Mouse (Mus musculus) heart, postnatal 25 days (tissue): ENCODE measurements around the gene Myrip. TPM values are rescaled to one million over a fixed set of nuclear protein-coding genes. Genes with fewer than 3 reads are reported as not detected.
"Not testable (repeated sequence)": the region's sequence is repeated elsewhere in the genome, so short reads cannot be mapped to it uniquely, and the experiment has no call there.

Experiments used
- DNase-seq: peaks from one replicate; pipeline ENCODE4 v3.0.0; 2022; ENCODE audit warnings: low spot score
- intact Hi-C: fragments of 180-260 bp; cut with DNase I; formaldehyde crosslinking; loops from one replicate; pipeline ENCODE4 v1.15.1; 2025
- total RNA-seq, 2 experiments: library from RNA; stranded (reverse); gene quantifications; 2 replicates each; pipeline ENCODE4 v1.2.3; 2021

The Myrip gene
- total RNA-seq, 2 experiments from 2014 or later, result 4.5 to 4.8 TPM

DNA sequence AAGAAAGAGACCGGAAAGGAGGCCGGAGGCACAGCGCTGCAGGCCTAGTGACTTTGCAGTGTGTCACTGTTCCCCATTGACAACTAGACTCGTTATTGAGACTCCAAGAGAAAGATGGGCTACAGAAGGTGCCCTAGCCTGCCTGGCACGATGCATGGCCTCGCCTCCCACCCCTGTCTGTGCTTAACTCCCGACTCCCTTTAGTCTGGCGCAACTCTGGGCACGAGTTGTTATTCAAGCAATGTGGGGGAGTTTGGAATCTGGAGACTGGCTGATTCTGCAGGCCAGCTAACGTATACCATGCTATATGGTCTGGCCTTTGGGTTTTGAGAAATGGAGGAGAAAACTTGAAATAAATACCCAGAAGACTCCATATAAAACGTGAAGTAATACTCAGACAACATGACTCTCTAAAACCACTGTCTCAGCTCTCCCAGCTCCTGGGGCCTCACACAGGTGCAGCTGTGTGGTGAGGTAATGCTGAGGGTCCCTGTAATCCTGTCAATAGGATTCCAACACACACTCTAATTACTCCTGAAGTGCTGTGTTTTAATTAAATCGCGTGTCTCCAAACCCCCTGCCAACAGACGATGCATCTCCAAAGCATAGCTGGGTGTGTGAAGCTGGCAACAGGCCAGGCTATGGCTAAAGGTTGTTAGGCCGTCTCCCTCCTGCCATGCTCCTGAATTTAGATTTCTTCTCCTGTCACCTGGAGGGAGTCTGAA, 21.6 kb downstream of the Myrip start:
- DNase-seq, result no peak
- intact Hi-C loops, result no loop called here

DNA sequence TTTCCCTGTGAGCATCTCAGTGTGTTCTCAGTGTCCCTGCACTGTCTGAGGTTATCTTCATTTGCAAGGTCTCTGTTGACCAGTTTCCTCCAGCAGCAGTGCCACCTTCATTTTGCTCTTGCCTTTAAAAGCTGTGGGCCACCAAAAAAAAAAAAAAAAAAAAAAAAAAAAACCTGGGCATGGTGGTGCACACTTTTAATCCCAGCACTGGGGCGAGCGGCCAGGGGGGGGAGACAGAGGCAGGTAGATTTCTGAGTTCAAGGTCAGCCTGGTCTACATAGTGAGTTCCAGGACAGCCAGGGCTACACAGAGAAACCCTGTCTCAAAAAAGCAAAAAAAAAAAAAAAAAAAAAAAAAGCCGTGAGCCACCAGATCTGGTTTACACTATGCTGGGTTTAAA, 29.7 kb downstream of the Myrip start:
- intact Hi-C loops, DNase-seq: not testable (repeated sequence)

DNA sequence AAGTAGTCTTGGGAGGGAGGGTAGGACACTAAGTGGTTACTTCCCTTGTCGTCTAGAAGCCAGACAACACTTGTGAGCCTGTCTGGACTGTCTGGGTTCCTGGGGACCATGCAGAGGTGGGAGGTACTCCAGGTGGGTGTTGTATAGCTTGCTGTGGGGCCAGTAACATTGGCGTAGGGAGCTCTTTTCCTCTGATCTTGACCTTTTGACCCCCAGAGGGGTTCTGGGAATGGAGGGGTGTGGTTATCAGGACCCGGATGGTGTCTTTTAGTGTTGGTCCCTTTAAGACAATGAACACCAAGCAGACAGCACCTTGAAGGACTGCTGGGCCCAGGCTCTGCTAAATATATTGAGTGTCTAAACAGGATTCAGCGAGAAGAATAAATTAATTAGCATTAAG, 36.9 kb downstream of the Myrip start:
- DNase-seq, result no peak
- intact Hi-C loops, result no loop called here

DNA sequence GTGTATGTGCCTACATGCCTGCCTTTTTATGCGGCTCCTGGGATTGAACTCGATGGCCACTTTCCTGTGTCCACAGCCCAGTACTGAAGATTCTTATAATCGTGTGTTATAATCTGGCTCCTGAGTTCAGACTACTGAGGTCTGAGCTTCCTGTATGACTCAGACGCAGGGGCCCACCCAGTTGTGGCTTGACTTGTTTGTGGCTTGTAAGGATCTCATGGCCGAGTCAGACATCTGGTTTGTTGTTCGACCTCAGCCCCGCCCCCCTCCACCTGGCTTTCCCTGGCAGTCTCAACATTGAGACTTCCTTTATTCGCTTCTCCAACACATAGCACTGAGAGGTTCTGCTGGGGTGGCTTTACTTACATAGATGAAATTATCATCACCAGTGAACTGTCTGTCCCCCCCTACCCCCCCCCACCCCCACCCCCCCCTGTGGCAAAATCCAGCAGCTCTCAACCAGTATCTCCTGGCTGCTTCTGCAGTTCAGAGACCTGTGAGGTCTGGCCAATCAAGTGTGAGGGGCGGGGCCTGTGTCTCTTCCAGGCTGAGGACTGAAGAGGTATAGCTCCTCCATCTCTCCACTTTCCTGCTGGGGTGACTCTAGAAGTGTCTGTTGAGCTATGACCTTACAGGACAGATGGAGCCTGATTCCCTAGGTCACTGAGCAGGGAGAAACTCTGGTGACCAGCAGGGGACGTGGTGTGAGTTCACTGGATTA, 38.8 kb downstream of the Myrip start:
- DNase-seq, result peak; percentile 31
- intact Hi-C loops, result loop anchor here (5.0 kb wide), 1 partner anchor 38 kb away; the partner anchor contains the start of gene Myrip

DNA sequence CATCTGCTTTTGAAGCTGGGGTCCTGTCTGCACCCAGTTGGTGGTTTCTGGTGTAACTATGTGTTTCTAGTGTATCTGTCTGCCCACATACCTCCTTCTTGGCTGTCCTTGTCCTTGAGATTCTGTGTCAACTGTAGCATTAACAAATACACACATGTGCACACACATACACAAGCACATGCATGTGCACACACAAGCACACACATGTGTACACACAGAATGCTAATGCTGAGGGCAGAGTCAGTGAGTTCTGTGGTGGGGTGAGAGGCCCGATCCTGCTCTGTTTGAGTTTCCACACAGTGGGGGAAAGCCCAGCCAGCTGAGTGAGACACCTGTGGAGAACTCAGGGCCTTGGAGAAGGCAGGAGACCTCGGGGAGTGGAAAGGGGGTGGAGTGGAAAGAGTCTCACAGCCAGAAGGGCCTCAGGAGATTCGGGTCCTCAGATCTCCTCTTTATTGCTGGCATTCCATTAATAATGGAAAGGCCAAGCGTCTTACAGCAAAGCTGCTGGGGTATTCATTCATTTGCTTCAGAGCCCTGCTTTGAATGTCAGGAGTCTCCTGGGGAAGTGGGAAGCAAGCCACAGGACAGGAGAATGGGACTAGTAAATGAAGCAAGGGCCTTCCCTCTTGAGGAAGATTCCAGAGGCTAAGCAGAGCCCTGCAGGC, 41.9 kb downstream of the Myrip start:
- intact Hi-C loops, result loop anchor here (5.0 kb wide), 1 partner anchor 41 kb away; the partner anchor contains the start of gene Myrip
- no peak for DNase-seq

DNA sequence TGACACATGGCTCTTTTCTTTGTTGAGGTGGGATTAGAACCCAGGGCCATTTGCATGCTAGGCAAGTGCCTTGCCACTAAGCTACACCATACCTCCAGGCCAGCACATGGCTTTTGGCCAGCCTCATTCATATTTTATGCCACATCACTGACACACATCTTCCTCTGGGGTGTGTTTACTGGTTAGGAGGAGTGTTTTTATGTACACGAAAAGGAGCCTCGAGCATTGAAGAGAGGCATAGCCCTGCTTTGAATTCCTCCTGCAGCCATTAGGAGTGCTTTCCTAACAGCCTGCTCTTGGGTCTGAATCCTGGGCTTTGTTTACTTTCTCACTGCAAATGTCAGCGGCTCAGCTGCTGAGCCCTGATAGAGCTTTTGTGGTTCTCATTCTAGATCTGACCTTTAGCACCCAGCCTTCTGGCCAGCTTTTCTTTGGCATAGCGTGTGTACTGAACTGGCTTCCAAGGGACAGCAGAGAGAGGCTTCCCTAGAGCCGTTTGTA, 44.4 kb downstream of the Myrip start:
- intact Hi-C loops, result no loop called here
- DNase-seq, result peak; percentile 61

DNA sequence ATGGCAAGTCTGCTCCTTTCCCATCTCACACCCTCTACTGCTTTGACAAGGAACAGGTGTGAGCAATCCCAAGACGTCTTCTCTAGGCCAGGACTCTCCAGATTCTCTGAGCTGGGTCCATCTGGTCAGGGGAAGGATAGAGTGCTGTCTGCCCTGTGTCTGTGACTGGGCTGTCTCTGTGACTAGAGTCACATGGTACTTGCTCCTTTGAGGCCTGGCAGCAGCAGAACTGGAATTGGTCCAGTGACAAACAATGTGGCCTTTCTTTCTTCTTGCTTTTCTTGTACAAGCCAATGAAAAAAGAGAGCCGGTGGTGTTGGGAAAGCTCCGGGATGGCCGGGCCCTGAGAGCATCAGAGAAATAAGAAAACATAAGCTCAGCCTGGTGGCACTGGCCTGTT, 47.8 kb downstream of the Myrip start:
- intact Hi-C loops, result no loop called here
- peak; percentile 72 for DNase-seq

DNA sequence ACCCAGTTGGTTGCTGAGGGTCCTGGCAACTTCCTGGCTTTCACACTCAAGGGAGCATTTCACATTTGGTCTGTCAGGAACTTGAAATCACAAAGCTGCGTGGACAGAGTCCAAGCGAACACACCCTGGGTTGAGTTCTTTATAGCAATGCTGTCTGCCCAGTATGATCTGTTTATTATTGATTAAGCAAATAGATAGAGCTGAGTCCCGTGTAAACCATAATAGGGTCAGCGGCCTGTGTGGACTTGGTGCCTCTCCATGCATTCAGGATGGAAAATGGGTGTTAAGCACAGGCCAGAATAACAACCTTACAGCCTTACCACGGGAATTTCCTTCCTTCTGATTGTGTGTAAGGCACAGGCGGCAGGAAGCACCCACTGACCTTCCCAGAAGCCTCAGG, 49.0 kb downstream of the Myrip start:
- DNase-seq, result peak; percentile 47
- intact Hi-C loops, result no loop called here

DNA sequence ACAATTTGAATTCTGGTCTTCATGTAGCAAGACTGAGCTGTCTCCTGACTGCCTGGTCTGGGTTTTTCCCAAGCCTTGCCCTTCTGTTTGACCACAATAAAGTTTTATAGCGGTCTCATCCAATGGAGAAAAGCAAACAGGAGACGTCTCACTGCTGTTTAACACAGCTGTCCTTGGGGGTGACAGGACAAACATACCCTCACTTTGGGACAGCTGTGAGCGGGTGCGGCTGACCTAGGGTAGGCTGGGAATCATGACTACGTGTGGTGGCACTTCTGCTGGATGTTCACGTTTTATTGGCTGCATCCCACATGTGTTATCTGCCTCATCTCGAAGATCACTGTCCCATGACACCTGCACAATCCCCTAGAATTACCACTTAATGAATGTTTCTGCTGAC, 49.7 kb downstream of the Myrip start:
- intact Hi-C loops, result no loop called here

DNA sequence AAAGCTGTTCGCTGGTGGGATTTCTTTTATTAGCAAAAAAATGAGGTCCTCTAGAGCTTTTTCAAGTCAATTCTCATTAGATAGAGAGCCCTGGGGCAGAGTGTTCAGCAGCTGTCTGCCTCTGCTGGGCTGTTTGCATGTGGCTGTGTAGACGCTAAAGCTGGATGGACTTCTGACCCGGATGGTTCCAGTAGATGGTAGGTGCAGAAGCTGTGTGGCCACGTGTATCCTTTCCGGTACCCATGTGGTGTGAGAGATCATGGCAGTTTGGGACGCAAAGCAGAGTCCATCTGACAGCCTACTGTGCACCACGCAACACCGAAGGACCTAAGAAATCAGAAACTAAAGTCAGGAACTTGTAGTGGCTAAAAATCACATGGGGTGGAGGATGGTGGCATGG, 50.2 kb downstream of the Myrip start:
- intact Hi-C loops, result no loop called here

More for the DNA sequence above, 49.7 kb downstream of the Myrip start:
- DNase-seq, result no peak

DNA sequence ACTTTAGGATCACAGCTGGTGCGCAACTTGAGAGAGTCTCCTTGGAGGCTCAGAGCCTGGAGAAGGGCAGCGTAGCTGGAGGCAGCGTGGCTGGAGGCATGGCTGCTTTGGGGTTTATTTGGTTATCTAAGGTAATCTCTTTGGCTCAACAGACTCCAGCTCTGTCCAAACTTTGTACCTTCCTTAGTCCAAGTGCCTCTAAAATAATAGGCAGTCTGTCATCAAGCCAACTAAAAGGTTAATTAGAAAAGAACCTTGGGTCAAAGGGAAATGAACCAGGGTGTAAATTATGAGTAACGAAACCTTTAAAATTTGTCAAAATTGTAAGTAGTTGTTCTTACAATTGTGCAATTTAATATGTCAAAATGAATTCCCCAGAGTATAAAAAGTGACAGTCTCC, 51.7 kb downstream of the Myrip start:
- no peak for DNase-seq
- intact Hi-C loops, result no loop called here

More for the DNA sequence above, 50.2 kb downstream of the Myrip start:
- DNase-seq, result no peak

DNA sequence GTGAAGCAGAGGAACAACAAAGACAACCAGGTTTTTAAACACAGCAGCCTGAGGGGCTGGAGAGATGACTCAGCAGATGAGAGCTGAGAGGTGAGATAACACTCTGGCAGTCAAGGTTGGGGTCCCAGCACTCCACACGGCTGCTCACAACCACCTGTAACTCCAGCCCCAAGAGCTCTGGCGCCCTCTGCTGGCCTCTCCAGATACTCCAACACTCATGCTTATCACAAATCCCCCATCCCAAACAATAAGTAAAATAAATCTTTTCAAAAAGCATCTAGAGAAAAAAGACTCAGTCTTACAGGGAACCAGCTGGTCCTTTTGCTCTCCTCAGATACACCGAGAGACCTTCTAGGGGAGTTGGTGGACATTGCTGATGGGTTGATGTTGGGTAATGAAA, 52.7 kb downstream of the Myrip start:
- DNase-seq, result no peak
- intact Hi-C loops, result no loop called here

DNA sequence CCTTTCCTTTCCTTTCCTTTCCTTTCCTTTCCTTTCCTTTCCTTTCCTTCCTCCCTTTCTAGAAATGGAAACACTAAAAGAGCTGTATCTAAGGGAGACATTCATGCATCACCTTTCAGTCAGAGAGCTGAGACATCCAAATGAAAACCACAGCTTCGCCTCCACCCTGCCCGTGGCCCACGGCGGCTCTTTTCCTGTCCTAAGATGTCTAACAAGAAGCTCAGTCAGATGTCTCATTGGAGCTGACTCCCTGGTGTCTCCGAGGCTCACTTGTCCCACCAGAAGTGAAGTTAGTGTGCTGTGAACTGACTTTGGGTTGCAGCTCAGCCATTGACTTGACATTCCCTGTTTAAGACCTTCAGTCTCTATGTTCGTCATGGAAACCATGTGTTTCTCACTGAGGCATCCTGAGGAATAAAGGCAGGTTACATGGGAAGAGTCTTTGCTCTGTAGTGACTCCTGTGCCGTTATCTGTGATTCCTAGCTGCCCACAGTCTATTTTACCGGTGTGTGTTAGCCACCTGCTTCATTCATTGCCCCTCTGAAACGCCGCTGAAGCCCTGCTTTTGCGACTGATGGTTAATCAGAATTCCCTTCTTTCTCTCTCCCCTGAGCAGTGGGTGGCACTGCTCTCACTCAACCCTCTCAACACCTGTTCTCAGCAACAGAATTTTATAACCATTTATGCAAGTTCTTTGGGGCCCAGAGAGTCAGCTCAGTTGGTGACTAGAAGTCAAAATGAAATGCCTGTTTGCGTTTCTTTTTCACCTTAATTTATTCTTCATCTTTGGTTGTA, 53.4 kb downstream of the Myrip start:
- no peak for DNase-seq
- intact Hi-C loops, result no loop called here

DNA sequence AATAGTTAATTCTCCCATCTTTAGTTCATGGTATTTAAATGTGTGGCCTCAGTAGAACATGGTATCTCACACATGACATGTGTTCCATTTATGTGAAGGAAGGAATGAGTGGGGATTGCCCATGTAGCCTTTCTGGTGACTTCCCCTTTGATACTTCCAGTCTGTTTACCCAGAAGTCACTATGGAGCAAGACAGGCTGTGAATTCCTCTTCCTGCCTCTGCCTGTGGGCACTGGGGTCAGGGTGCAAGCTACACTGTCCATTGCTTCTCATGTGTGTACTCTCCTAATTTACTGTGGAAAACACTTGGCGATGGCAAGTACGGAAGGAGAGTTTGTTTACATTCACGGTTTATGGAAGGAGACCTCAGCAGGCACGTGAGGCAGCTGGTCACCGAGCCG, 55.2 kb downstream of the Myrip start:
- intact Hi-C loops, result no loop called here
- no peak for DNase-seq

DNA sequence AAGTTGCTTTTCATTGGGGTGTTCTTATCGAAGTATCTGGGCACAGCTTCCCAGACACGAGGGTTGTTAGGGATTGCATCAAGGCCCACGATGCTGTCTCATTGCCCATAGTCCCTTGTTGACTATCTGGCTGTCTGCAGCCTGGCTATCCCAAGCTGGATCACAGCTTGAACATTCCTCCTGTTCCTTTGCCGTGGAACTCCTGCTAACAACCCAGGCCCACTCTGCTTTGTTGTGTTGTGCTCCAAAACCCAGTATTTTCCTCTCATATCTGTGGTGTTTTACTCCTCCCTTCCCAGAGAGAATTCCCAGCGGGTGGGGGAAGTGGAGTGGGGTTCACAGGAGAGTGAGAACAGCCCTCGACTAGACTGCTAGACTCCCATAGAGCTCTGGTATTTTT, 56.7 kb downstream of the Myrip start:
- DNase-seq, result peak; percentile 14
- intact Hi-C loops, result no loop called here

DNA sequence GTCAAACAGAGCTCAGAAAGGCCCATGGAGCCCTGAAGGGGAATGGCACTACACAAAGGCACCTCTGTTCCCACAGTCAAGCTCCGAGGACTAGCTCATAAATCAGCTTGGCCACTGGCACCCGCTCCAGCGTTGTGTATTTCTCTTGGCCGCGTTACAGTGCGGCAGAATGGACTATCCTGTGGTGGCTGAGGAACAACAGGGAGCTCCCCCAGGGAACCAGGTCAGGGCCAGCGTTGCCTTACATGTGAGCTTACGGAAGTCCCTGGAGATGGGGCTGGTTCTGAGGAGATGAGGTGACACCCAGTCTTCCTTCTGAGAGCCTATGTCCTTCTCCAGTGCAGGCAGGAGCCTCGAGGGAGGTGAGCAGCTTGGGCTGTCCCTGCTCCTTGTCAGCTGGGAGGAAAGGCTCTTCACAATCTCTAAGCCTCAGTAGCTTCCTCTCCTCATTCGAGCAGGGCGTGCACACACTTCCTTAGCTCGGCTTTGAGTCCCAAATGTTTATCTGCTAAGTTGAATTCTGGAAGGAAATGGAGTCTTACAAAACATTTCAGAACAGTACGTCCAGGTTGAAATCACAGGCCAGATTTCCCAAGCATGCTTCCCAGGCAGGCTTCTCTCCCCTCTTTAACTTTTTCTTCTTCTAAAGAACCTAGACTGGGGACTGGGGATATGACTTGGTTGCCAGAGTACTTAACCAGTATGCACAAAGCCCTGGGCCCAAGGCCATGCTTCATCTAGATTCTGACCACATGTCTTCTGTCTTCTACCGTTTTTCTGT, 59.3 kb downstream of the Myrip start:
- peak; percentile 87 for DNase-seq
- intact Hi-C loops, result no loop called here

DNA sequence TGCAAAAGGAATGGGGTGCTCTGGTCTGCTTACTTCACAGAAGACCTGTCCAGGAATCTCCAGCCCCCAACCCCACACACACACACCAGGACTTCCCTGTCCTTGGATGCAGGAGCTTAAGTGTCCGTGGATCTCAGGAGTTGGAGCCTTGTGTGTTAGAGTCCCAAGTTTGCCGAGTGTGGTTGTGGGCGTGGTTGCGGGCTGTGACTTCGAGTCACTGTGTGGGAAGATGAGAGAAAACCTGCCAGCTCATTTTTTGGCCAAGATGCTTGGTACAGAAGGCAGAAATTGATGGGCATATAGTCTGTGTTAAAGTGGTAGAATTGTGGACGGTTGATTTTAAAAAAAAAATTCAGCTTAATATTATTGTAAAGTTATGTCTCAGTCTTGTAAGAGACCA, 60.3 kb downstream of the Myrip start:
- DNase-seq, result no peak
- intact Hi-C loops, result no loop called here

DNA sequence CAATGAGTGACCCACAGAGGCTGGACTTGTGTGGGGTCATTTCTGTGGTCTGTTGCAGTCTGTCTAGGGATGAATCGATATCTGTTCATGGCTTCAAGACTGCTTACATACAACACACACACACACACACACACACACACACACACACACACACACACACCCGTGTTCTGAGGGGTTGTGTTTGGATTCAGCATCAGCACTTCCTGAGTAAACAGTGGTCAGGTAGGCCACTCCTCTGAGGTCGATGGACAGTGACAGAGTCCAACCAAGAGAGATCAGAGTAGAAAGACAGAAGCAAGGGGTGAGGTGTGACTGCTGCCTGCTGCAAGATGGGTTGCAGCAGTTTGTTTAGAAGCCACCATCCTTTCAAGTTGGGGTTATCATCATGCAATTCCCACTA, 61.4 kb downstream of the Myrip start:
- intact Hi-C loops, result no loop called here
- no peak for DNase-seq

DNA sequence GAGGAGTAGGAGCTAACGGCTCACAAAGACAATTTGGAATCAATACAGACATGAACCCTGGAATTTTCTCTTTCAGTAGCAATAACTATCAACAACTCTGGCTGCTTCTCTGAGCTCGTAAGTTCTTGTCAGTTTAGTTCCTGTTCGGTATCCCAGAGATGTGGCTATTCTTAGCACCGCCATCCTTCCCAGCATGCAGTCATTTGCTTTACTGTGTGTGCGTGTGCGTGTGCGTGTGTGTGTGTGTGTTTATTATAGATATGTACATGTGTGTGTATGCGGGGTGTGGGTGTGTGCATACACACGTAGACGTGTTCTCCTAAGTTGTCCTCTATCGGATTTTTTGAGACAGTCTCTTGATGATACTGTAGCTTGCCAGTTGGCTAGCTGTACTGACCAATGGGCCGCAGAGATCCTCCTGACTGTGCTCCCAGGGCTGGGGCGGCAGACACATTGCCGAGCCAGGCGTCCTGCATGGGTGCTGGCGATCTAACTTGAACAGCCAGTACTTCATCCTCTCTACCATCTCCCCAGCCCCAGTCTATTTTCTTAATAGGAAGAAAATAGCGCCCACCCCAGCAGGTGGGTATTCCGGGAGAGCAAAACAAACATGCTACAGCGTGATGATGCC, 63.5 kb downstream of the Myrip start:
- intact Hi-C loops, result no loop called here
- peak; percentile 23 for DNase-seq
